Mouse (Mus musculus): ENCODE measurements around the gene Afdn. TPM values are rescaled to one million over a fixed set of nuclear protein-coding genes. Genes with fewer than 3 reads are reported as not detected.

Gene Afdn
- polyA plus RNA-seq, 1 experiment from 2014 or later, result 92.6 TPM

GRCm38 (mm10) chr17:13742941-13743708, 17.2 kb upstream of the Afdn start:
- Histone ChIP-seq H3K9ac (ENCODE audit: low read length) (peak overlapping the region; percentile 35), H3K4me2 (ENCODE audit: low read depth, low read length) (no peak overlapping the region), H3K4me3 (ENCODE audit: low read length) (no peak overlapping the region), H3K36me3 (ENCODE audit: control insufficient read depth, insufficient read depth, low read length) (no peaks in the 10 kb centered on the region), H3K27me3 (ENCODE audit: control insufficient read depth, insufficient read depth, low read depth, low read length) (no peaks in the 10 kb centered on the region), H3K27ac (ENCODE audit: low read length) (peak overlapping the region; percentile 93), H3K9me3 (ENCODE audit: control insufficient read depth, low read length) (no peaks in the 10 kb centered on the region), H3K4me1 (replicated peaks; ENCODE audit: control insufficient read depth, insufficient read depth, low read length) (peaks cover 54% of the 10 kb centered on the region)
- 31% methylated on average over 7 of the region's 7 CpGs for WGBS
- ATAC-seq (ENCODE audit: low read depth), result peak; percentile 9; the same call in 1 of the 2 replicates

DNA sequence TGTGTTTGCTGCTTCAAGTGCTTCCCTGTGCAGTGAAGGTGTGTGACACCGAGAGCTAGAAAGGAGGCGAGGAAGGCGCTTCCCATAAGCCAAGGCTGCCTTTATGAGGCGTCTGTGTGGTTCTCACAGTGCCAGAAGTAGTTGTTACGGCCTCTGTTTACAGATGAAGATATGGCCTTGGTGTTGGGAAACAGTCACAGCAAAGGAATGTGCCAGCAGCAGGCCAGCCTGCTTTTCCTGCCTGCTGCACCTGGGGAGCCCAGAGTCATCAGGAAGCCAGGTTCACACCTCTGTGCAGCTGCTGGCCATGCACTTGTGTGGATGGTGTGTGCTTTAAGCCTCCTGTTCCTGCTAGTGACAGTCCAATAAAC, 16.6 kb upstream of the Afdn start:
- Histone ChIP-seq H3K4me1 (replicated peaks; ENCODE audit: control insufficient read depth, insufficient read depth, low read length) (peaks cover 54% of the 10 kb centered on the region), H3K9me3 (ENCODE audit: control insufficient read depth, low read length) (no peaks in the 10 kb centered on the region), H3K36me3 (ENCODE audit: control insufficient read depth, insufficient read depth, low read length) (no peaks in the 10 kb centered on the region), H3K9ac (ENCODE audit: low read length) (0 out of 2 replicates have a peak overlapping the region, but pooled peaks have one; percentile 34), H3K27me3 (ENCODE audit: control insufficient read depth, insufficient read depth, low read depth, low read length) (no peaks in the 10 kb centered on the region), H3K27ac (ENCODE audit: low read length) (peak overlapping the region; percentile 93), H3K4me3 (ENCODE audit: low read length) (no peak overlapping the region), H3K4me2 (ENCODE audit: low read depth, low read length) (no peak overlapping the region)
- WGBS, result 11% methylated on average over 5 of the region's 5 CpGs
- peak; percentile 77 for ATAC-seq (ENCODE audit: low read depth)

DNA sequence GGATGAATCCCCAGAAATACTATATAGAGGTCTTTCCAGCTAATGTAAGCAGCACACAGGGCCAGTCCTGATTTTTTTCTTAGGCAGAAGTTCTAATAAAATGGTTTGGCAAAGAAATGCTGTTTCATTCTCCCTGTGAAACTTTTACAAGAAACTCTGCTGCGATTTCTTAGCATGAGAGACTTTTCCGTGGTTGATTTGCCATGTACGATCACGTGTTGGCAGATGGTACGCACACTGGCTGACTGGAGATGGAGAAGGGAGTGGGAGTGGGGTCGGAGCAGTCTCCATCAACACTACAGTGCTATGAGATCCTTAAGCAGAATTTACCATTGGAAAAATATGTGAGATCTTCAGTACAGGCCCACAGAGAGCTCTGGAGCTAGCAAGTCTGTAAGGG, 16.1 kb upstream of the Afdn start:
- Histone ChIP-seq H3K4me2 (ENCODE audit: low read depth, low read length) (no peak overlapping the region), H3K27ac (ENCODE audit: low read length) (peak overlapping the region; percentile 93), H3K9me3 (ENCODE audit: control insufficient read depth, low read length) (no peaks in the 10 kb centered on the region), H3K4me3 (ENCODE audit: low read length) (no peak overlapping the region), H3K36me3 (ENCODE audit: control insufficient read depth, insufficient read depth, low read length) (no peaks in the 10 kb centered on the region), H3K4me1 (replicated peaks; ENCODE audit: control insufficient read depth, insufficient read depth, low read length) (peaks cover 54% of the 10 kb centered on the region), H3K9ac (ENCODE audit: low read length) (0 out of 2 replicates have a peak overlapping the region, but pooled peaks have one; percentile 21), H3K27me3 (ENCODE audit: control insufficient read depth, insufficient read depth, low read depth, low read length) (no peaks in the 10 kb centered on the region)
- no peak for ATAC-seq (ENCODE audit: low read depth)
- 35% methylated on average over 6 of the region's 6 CpGs for WGBS

DNA sequence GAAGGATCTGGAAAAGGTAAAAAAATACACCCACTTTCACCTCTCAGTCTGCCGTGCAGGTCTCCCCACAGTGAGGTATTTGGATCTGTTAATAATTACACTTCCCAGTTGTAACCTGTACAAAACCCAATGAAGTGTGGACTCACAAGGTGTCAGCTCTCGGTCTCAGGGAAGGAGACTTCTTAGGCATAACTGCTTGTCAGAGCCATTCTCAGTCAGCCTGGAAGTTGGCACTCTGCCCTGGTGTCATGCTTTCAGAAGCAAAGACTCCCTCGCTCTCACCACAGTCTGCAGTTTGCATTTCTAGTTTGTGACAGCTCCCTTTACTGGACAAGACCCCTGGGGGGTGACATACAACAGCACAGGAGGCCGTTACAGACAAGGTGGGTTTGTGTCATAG, 15.5 kb upstream of the Afdn start:
- no peak overlapping the region for H3K9ac ChIP-seq (ENCODE audit: low read length)
- ATAC-seq (ENCODE audit: low read depth), result peak; percentile 60
- H3K9me3 ChIP-seq (ENCODE audit: control insufficient read depth, low read length), result no peaks in the 10 kb centered on the region
- H3K27me3 ChIP-seq (ENCODE audit: control insufficient read depth, insufficient read depth, low read depth, low read length), result no peaks in the 10 kb centered on the region
- no peak overlapping the region for H3K4me3 ChIP-seq (ENCODE audit: low read length)
- H3K36me3 ChIP-seq (ENCODE audit: control insufficient read depth, insufficient read depth, low read length), result no peaks in the 10 kb centered on the region
- WGBS, result 11% methylated on average over 4 of the region's 4 CpGs
- H3K4me1 ChIP-seq (replicated peaks; ENCODE audit: control insufficient read depth, insufficient read depth, low read length), result peaks cover 54% of the 10 kb centered on the region
- H3K27ac ChIP-seq (ENCODE audit: low read length), result peak overlapping the region; percentile 93
- H3K4me2 ChIP-seq (ENCODE audit: low read depth, low read length), result no peak overlapping the region

DNA sequence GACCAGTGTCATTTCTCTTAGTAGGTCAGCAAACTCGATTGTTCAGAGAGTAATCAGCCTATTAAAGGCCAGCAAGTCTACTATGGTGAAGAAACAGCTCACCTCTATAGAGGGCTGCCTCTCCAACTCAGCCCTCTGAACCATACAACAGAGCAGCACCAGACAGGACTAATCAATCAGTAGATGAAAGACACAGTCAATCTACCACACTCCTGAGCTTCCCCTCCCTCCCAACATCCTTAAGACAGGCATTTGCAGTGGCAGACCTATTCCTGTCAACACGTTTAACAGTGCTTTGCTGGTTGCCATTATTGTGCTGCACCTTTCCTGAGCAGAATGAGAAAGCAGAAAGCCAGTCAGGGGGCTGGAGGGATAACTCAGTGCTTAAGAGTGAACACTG, 15.0 kb upstream of the Afdn start:
- H3K27ac ChIP-seq (ENCODE audit: low read length), result peak overlapping the region; percentile 93
- no peaks in the 10 kb centered on the region for H3K9me3 ChIP-seq (ENCODE audit: control insufficient read depth, low read length)
- no peak overlapping the region for H3K9ac ChIP-seq (ENCODE audit: low read length)
- peaks cover 49% of the 10 kb centered on the region for H3K4me1 ChIP-seq (replicated peaks; ENCODE audit: control insufficient read depth, insufficient read depth, low read length)
- H3K4me3 ChIP-seq (ENCODE audit: low read length), result no peak overlapping the region
- ATAC-seq (ENCODE audit: low read depth), result no peak
- H3K27me3 ChIP-seq (ENCODE audit: control insufficient read depth, insufficient read depth, low read depth, low read length), result no peaks in the 10 kb centered on the region
- WGBS, result 36% methylated on average over 2 of the region's 2 CpGs
- H3K36me3 ChIP-seq (ENCODE audit: control insufficient read depth, insufficient read depth, low read length), result no peaks in the 10 kb centered on the region
- no peak overlapping the region for H3K4me2 ChIP-seq (ENCODE audit: low read depth, low read length)

GRCm38 (mm10) chr17:13746330-13746729, 14.0 kb upstream of the Afdn start:
- Histone ChIP-seq H3K27me3 (ENCODE audit: control insufficient read depth, insufficient read depth, low read depth, low read length) (no peaks in the 10 kb centered on the region), H3K9ac (ENCODE audit: low read length) (no peak overlapping the region), H3K9me3 (ENCODE audit: control insufficient read depth, low read length) (no peaks in the 10 kb centered on the region), H3K4me1 (replicated peaks; ENCODE audit: control insufficient read depth, insufficient read depth, low read length) (peaks cover 42% of the 10 kb centered on the region), H3K4me2 (ENCODE audit: low read depth, low read length) (no peak overlapping the region), H3K36me3 (ENCODE audit: control insufficient read depth, insufficient read depth, low read length) (no peaks in the 10 kb centered on the region), H3K4me3 (ENCODE audit: low read length) (no peak overlapping the region), H3K27ac (ENCODE audit: low read length) (no peak overlapping the region)
- WGBS, result 56% methylated on average over 6 of the region's 6 CpGs
- ATAC-seq (ENCODE audit: low read depth), result no peak

DNA sequence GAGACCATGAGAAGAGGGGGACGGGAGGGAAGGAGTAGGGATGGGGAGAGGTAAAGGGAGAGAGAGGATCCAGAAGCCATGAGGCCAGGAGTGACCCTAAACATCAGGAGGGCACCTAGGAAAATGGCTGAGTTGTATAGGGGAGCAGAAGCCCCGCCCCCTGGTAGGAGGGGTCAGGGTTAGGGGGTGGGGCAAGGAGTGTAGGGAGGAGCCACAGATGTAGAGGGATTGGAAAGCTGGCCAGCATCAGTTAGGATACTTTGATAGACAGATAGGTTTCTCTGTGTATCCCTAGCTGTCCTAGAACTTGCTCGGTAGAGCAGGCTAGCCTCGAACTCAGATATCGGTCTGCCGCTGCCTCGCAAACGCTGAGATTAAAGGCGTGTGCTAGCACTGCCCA, 12.7 kb upstream of the Afdn start:
- no peaks in the 10 kb centered on the region for H3K27me3 ChIP-seq (ENCODE audit: control insufficient read depth, insufficient read depth, low read depth, low read length)
- H3K4me2 ChIP-seq (ENCODE audit: low read depth, low read length), result no peak overlapping the region
- no peaks in the 10 kb centered on the region for H3K36me3 ChIP-seq (ENCODE audit: control insufficient read depth, insufficient read depth, low read length)
- no peak for ATAC-seq (ENCODE audit: low read depth)
- H3K9ac ChIP-seq (ENCODE audit: low read length), result no peak overlapping the region
- 87% methylated on average over 9 of the region's 9 CpGs for WGBS
- H3K4me1 ChIP-seq (replicated peaks; ENCODE audit: control insufficient read depth, insufficient read depth, low read length), result peaks cover 30% of the 10 kb centered on the region
- no peak overlapping the region for H3K4me3 ChIP-seq (ENCODE audit: low read length)
- no peak overlapping the region for H3K27ac ChIP-seq (ENCODE audit: low read length)
- H3K9me3 ChIP-seq (ENCODE audit: control insufficient read depth, low read length), result no peaks in the 10 kb centered on the region

DNA sequence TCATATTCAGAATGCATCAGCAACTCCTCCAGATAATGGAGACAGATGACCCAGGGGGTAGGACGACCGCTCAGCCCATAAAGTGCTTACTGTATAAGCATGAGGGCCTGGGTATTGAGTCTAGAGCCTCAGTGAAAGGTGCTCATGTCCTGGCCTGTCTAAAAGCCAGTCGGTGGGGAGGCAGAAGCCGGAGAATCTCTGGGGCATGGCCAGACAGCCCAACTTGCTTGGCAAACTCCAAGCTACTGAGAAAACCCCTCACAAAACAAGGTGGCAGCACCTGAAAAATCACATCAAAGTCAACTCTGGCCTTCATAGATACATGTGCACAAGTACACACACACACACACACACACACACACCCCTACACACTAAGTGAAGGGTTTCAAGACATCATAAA, 11.3 kb upstream of the Afdn start:
- Histone ChIP-seq H3K27ac (ENCODE audit: low read length) (no peak overlapping the region), H3K4me2 (ENCODE audit: low read depth, low read length) (no peak overlapping the region), H3K36me3 (ENCODE audit: control insufficient read depth, insufficient read depth, low read length) (no peaks in the 10 kb centered on the region), H3K9me3 (ENCODE audit: control insufficient read depth, low read length) (no peaks in the 10 kb centered on the region), H3K4me1 (replicated peaks; ENCODE audit: control insufficient read depth, insufficient read depth, low read length) (peaks cover 17% of the 10 kb centered on the region), H3K4me3 (ENCODE audit: low read length) (no peak overlapping the region), H3K27me3 (ENCODE audit: control insufficient read depth, insufficient read depth, low read depth, low read length) (no peaks in the 10 kb centered on the region), H3K9ac (ENCODE audit: low read length) (no peak overlapping the region)
- ATAC-seq (ENCODE audit: low read depth), result no peak
- 85% methylated on average over 4 of the region's 4 CpGs for WGBS

- ATAC-seq (ENCODE audit: low read depth), result no peak
Observed at GRCm38 (mm10) chr17:13753918-13754317, 6.4 kb upstream of the Afdn start.

More at GRCm38 (mm10) chr17:13753918-13754317, 6.4 kb upstream of the Afdn start:
- Histone ChIP-seq H3K9ac (ENCODE audit: low read length) (no peak overlapping the region), H3K4me3 (ENCODE audit: low read length) (no peak overlapping the region), H3K27me3 (ENCODE audit: control insufficient read depth, insufficient read depth, low read depth, low read length) (no peaks in the 10 kb centered on the region), H3K36me3 (ENCODE audit: control insufficient read depth, insufficient read depth, low read length) (no peaks in the 10 kb centered on the region), H3K4me1 (replicated peaks; ENCODE audit: control insufficient read depth, insufficient read depth, low read length) (peaks cover 6% of the 10 kb centered on the region), H3K9me3 (ENCODE audit: control insufficient read depth, low read length) (no peaks in the 10 kb centered on the region), H3K4me2 (ENCODE audit: low read depth, low read length) (no peak overlapping the region), H3K27ac (ENCODE audit: low read length) (no peak overlapping the region)
- whole genome bisulfite sequencing, result 72% methylated on average over 4 of the region's 4 CpGs
